Mouse (Mus musculus): ENCODE measurements around the gene Cct8. TPM values are rescaled to one million over a fixed set of nuclear protein-coding genes. Genes with fewer than 3 reads are reported as not detected.
"Not testable (repeated sequence)": the region's sequence is repeated elsewhere in the genome, so short reads cannot be mapped to it uniquely, and the experiment has no call there.

The Cct8 gene
- polyA plus RNA-seq, 1 experiment from 2014 or later = 493 TPM

GRCm38 (mm10) chr16:87496728-87497127 lies 1.1 kb upstream of the Cct8 start:
- Histone ChIP-seq H3K27ac (ENCODE audit: low read length) (0 out of 2 replicates have a peak overlapping the region, but pooled peaks have one; percentile 24), H3K4me2 (replicated peaks; ENCODE audit: low read depth, low read length) (peak overlapping the region; percentile 66), H3K9ac (replicated peaks; ENCODE audit: low read length) (no peak overlapping the region; the same call in 1 of the 2 replicates), H3K27me3 (ENCODE audit: insufficient read depth, low read length) (no peaks in the 10 kb centered on the region), H3K9me3 (ENCODE audit: low read length) (no peaks in the 10 kb centered on the region), H3K4me1 (ENCODE audit: insufficient read depth, low read length) (peaks cover 17% of the 10 kb centered on the region), H3K36me3 (ENCODE audit: insufficient read depth, low read length) (peaks cover 8% of the 10 kb centered on the region), H3K4me3 (ENCODE audit: low read length) (peak overlapping the region; percentile 88)
- no peak for ATAC-seq (ENCODE audit: low FRiP score, low TSS enrichment)
- WGBS = 88% methylated on average over 2 of the region's 2 CpGs

GRCm38 (mm10) chr16:87494955-87495655 lies 568 bp downstream of the Cct8 start:
- Histone ChIP-seq H3K27me3 (ENCODE audit: insufficient read depth, low read length) (no peaks in the 10 kb centered on the region), H3K4me1 (ENCODE audit: insufficient read depth, low read length) (peaks cover 17% of the 10 kb centered on the region), H3K27ac (ENCODE audit: low read length) (peak overlapping the region; percentile 81), H3K9ac (replicated peaks; ENCODE audit: low read length) (peak overlapping the region; percentile 93), H3K36me3 (ENCODE audit: insufficient read depth, low read length) (peaks cover 24% of the 10 kb centered on the region), H3K4me3 (ENCODE audit: low read length) (peak overlapping the region; percentile 88), H3K9me3 (ENCODE audit: low read length) (no peaks in the 10 kb centered on the region), H3K4me2 (replicated peaks; ENCODE audit: low read depth, low read length) (peak overlapping the region; percentile 91)
- WGBS = under 1% methylated on average over 39 of the region's 39 CpGs
- ATAC-seq (ENCODE audit: low FRiP score, low TSS enrichment) = peak; percentile 49; the same call in 1 of the 2 replicates

GRCm38 (mm10) chr16:87492191-87492792 lies 3.4 kb downstream of the Cct8 start:
- Histone ChIP-seq H3K36me3 (ENCODE audit: insufficient read depth, low read length) (peaks cover 47% of the 10 kb centered on the region), H3K4me1 (ENCODE audit: insufficient read depth, low read length) (peaks cover 17% of the 10 kb centered on the region)
- H3K4me3 ChIP-seq (ENCODE audit: low read length); ATAC-seq (ENCODE audit: low FRiP score, low TSS enrichment); H3K27me3 ChIP-seq (ENCODE audit: insufficient read depth, low read length); H3K27ac ChIP-seq (ENCODE audit: low read length); H3K4me2 ChIP-seq (replicated peaks; ENCODE audit: low read depth, low read length); H3K9me3 ChIP-seq (ENCODE audit: low read length); H3K9ac ChIP-seq (replicated peaks; ENCODE audit: low read length): not testable (repeated sequence)
- WGBS = 96% methylated on average over 12 of the region's 12 CpGs

GRCm38 (mm10) chr16:87488605-87489004 lies 7.1 kb downstream of the Cct8 start:
- H3K27me3 ChIP-seq (ENCODE audit: insufficient read depth, low read length) = no peaks in the 10 kb centered on the region
- no peak overlapping the region for H3K4me3 ChIP-seq (ENCODE audit: low read length)
- H3K4me1 ChIP-seq (ENCODE audit: insufficient read depth, low read length) = no peaks in the 10 kb centered on the region
- WGBS = 85% methylated on average over 2 of the region's 2 CpGs
- no peak for ATAC-seq (ENCODE audit: low FRiP score, low TSS enrichment)
- no peak overlapping the region for H3K9ac ChIP-seq (replicated peaks; ENCODE audit: low read length)
- H3K4me2 ChIP-seq (replicated peaks; ENCODE audit: low read depth, low read length) = no peak overlapping the region
- H3K27ac ChIP-seq (ENCODE audit: low read length) = no peak overlapping the region
- H3K9me3 ChIP-seq (ENCODE audit: low read length) = no peaks in the 10 kb centered on the region
- H3K36me3 ChIP-seq (ENCODE audit: insufficient read depth, low read length) = peaks cover 78% of the 10 kb centered on the region

GRCm38 (mm10) chr16:87486739-87487138 lies 8.9 kb downstream of the Cct8 start:
- peaks cover 84% of the 10 kb centered on the region for H3K36me3 ChIP-seq (ENCODE audit: insufficient read depth, low read length)
- no peak overlapping the region for H3K4me3 ChIP-seq (ENCODE audit: low read length)
- WGBS = 97% methylated on average over 5 of the region's 5 CpGs
- no peak overlapping the region for H3K27ac ChIP-seq (ENCODE audit: low read length)
- H3K9ac ChIP-seq (replicated peaks; ENCODE audit: low read length) = no peak overlapping the region
- H3K9me3 ChIP-seq (ENCODE audit: low read length) = no peaks in the 10 kb centered on the region
- no peak overlapping the region for H3K4me2 ChIP-seq (replicated peaks; ENCODE audit: low read depth, low read length)
- no peak for ATAC-seq (ENCODE audit: low FRiP score, low TSS enrichment)
- no peaks in the 10 kb centered on the region for H3K4me1 ChIP-seq (ENCODE audit: insufficient read depth, low read length)
- H3K27me3 ChIP-seq (ENCODE audit: insufficient read depth, low read length) = no peaks in the 10 kb centered on the region

GRCm38 (mm10) chr16:87484367-87484766 lies 11.3 kb downstream of the Cct8 start:
- Histone ChIP-seq H3K4me3 (ENCODE audit: low read length) (no peak overlapping the region), H3K4me2 (replicated peaks; ENCODE audit: low read depth, low read length) (no peak overlapping the region), H3K9me3 (ENCODE audit: low read length) (no peaks in the 10 kb centered on the region), H3K27me3 (ENCODE audit: insufficient read depth, low read length) (no peaks in the 10 kb centered on the region), H3K9ac (replicated peaks; ENCODE audit: low read length) (no peak overlapping the region), H3K4me1 (ENCODE audit: insufficient read depth, low read length) (no peaks in the 10 kb centered on the region), H3K36me3 (ENCODE audit: insufficient read depth, low read length) (peaks cover 68% of the 10 kb centered on the region), H3K27ac (ENCODE audit: low read length) (no peak overlapping the region)
- ATAC-seq (ENCODE audit: low FRiP score, low TSS enrichment) = no peak
- WGBS = 86% methylated on average over 5 of the region's 5 CpGs

GRCm38 (mm10) chr16:87470579-87470978 lies 25.1 kb downstream of the Cct8 start:
- 92% methylated on average over 4 of the region's 4 CpGs for WGBS
- ATAC-seq (ENCODE audit: low FRiP score, low TSS enrichment) = no peak
- no peaks in the 10 kb centered on the region for H3K27me3 ChIP-seq (ENCODE audit: insufficient read depth, low read length)

GRCm38 (mm10) chr16:87458752-87459151 lies 36.9 kb downstream of the Cct8 start:
- Histone ChIP-seq H3K27me3 (ENCODE audit: insufficient read depth, low read length) (no peaks in the 10 kb centered on the region), H3K9ac (replicated peaks; ENCODE audit: low read length) (no peak overlapping the region), H3K27ac (ENCODE audit: low read length) (no peak overlapping the region), H3K9me3 (ENCODE audit: low read length) (no peaks in the 10 kb centered on the region), H3K4me1 (ENCODE audit: insufficient read depth, low read length) (peaks cover 15% of the 10 kb centered on the region; the same call in 1 of the 2 replicates), H3K36me3 (ENCODE audit: insufficient read depth, low read length) (peaks cover 14% of the 10 kb centered on the region), H3K4me3 (ENCODE audit: low read length) (no peak overlapping the region), H3K4me2 (replicated peaks; ENCODE audit: low read depth, low read length) (no peak overlapping the region)
- ATAC-seq (ENCODE audit: low FRiP score, low TSS enrichment) = no peak
- 96% methylated on average over 3 of the region's 3 CpGs for WGBS

More at GRCm38 (mm10) chr16:87470579-87470978, 25.1 kb downstream of the Cct8 start:
- Histone ChIP-seq H3K9ac (replicated peaks; ENCODE audit: low read length) (no peak overlapping the region), H3K9me3 (ENCODE audit: low read length) (no peaks in the 10 kb centered on the region), H3K27ac (ENCODE audit: low read length) (no peak overlapping the region), H3K36me3 (ENCODE audit: insufficient read depth, low read length) (peaks cover 49% of the 10 kb centered on the region), H3K4me1 (ENCODE audit: insufficient read depth, low read length) (no peaks in the 10 kb centered on the region), H3K4me2 (replicated peaks; ENCODE audit: low read depth, low read length) (no peak overlapping the region), H3K4me3 (ENCODE audit: low read length) (no peak overlapping the region)

GRCm38 (mm10) chr16:87455180-87455611 lies 40.5 kb downstream of the Cct8 start:
- ATAC-seq (ENCODE audit: low FRiP score, low TSS enrichment) = peak; percentile 71; the same call in 1 of the 2 replicates
- H3K4me2 ChIP-seq (replicated peaks; ENCODE audit: low read depth, low read length) = peak overlapping the region; percentile 80
- H3K36me3 ChIP-seq (ENCODE audit: insufficient read depth, low read length) = peaks cover 6% of the 10 kb centered on the region; the same call in 1 of the 2 replicates
- peaks cover 15% of the 10 kb centered on the region; the same call in 1 of the 2 replicates for H3K4me1 ChIP-seq (ENCODE audit: insufficient read depth, low read length)
- no peaks in the 10 kb centered on the region for H3K9me3 ChIP-seq (ENCODE audit: low read length)
- peak overlapping the region; percentile 97 for H3K4me3 ChIP-seq (ENCODE audit: low read length)
- under 1% methylated on average over 32 of the region's 38 CpGs for WGBS
- H3K27me3 ChIP-seq (ENCODE audit: insufficient read depth, low read length) = no peaks in the 10 kb centered on the region
- H3K27ac ChIP-seq (ENCODE audit: low read length) = peak overlapping the region; percentile 80
- H3K9ac ChIP-seq (replicated peaks; ENCODE audit: low read length) = peak overlapping the region; percentile 95

Measured in kidney, embryonic 16.5 days (tissue).